Mouse (Mus musculus): ENCODE measurements around the gene Cog8. TPM values are rescaled to one million over a fixed set of nuclear protein-coding genes. Genes with fewer than 3 reads are reported as not detected.

The Cog8 gene
- polyA plus RNA-seq, 1 experiment from 2014 or later = 24.3 TPM

GRCm38 (mm10) chr8:107073706-107074105 lies 17.2 kb upstream of the Cog8 start:
- no peak for ATAC-seq
- DNase-seq (ENCODE audit: low spot score) = no peak
- no peak overlapping the region for H3K4me2 ChIP-seq (replicated peaks; ENCODE audit: low read depth, low read length)
- peaks cover 32% of the 10 kb centered on the region; the same call in 1 of the 2 replicates for H3K36me3 ChIP-seq (ENCODE audit: insufficient read depth, low read length)
- 80% methylated on average over 4 of the region's 4 CpGs for WGBS
- no peaks in the 10 kb centered on the region for H3K9me3 ChIP-seq (ENCODE audit: low read length)
- TF ChIP-seq CTCF (IDR thresholded peaks at IDR 0.05) (no peak), EP300 (IDR thresholded peaks at IDR 0.05) (no peak)
- H3K4me3 ChIP-seq (ENCODE audit: low read depth, low read length) = no peak overlapping the region
- H3K27me3 ChIP-seq (replicated peaks; ENCODE audit: insufficient read depth, low read length) = no peaks in the 10 kb centered on the region
- no peaks in the 10 kb centered on the region for H3K4me1 ChIP-seq (ENCODE audit: insufficient read depth, low read depth, low read length)
- no peak overlapping the region for H3K27ac ChIP-seq (ENCODE audit: low read length)
- no peak overlapping the region for H3K9ac ChIP-seq (replicated peaks; ENCODE audit: low read depth)

GRCm38 (mm10) chr8:107065511-107066496 lies 9.3 kb upstream of the Cog8 start, which contains the start of gene Tmed6:
TSS of gene Tmed6 (minus strand) at chr8:107065644.
- Histone ChIP-seq H3K27me3 (replicated peaks; ENCODE audit: insufficient read depth, low read length) (no peaks in the 10 kb centered on the region), H3K9ac (replicated peaks; ENCODE audit: low read depth) (no peak within 1 kb of the TSS), H3K36me3 (ENCODE audit: insufficient read depth, low read length) (0 out of 2 replicates have a peak, but pooled peaks cover 4% of the 10 kb centered on the region), H3K4me1 (ENCODE audit: insufficient read depth, low read depth, low read length) (no peaks in the 10 kb centered on the region), H3K4me3 (ENCODE audit: low read depth, low read length) (no peak within 1 kb of the TSS), H3K4me2 (replicated peaks; ENCODE audit: low read depth, low read length) (no peak within 1 kb of the TSS), H3K27ac (ENCODE audit: low read length) (no peak within 1 kb of the TSS), H3K9me3 (ENCODE audit: low read length) (no peaks in the 10 kb centered on the region)
- ATAC-seq = peak; percentile 67
- TF ChIP-seq EP300 (IDR thresholded peaks at IDR 0.05) = no peak
- TF ChIP-seq CTCF (IDR thresholded peaks at IDR 0.05) = no peak
- WGBS = 41% methylated on average over 17 of the region's 17 CpGs
- DNase-seq (ENCODE audit: low spot score) = peak; percentile 16

- H3K4me2 ChIP-seq (replicated peaks; ENCODE audit: low read depth, low read length) = no peak overlapping the region
- H3K4me3 ChIP-seq (ENCODE audit: low read depth, low read length) = no peak overlapping the region
- H3K9ac ChIP-seq (replicated peaks; ENCODE audit: low read depth) = no peak overlapping the region
- no peaks in the 10 kb centered on the region for H3K27me3 ChIP-seq (replicated peaks; ENCODE audit: insufficient read depth, low read length)
- H3K9me3 ChIP-seq (ENCODE audit: low read length) = no peaks in the 10 kb centered on the region
- WGBS = 78% methylated on average over 1 of the region's 1 CpGs
- ATAC-seq = no peak
- no peak for TF ChIP-seq EP300 (IDR thresholded peaks at IDR 0.05)
- TF ChIP-seq CTCF (IDR thresholded peaks at IDR 0.05) = no peak
- no peak for DNase-seq (ENCODE audit: low spot score)
- no peak overlapping the region for H3K27ac ChIP-seq (ENCODE audit: low read length)
- peaks cover 9% of the 10 kb centered on the region; the same call in 1 of the 2 replicates for H3K36me3 ChIP-seq (ENCODE audit: insufficient read depth, low read length)
- H3K4me1 ChIP-seq (ENCODE audit: insufficient read depth, low read depth, low read length) = no peaks in the 10 kb centered on the region; the same call in 1 of the 2 replicates
Measured at GRCm38 (mm10) chr8:107062613-107063012, 6.1 kb upstream of the Cog8 start.

GRCm38 (mm10) chr8:107056973-107057369 lies 482 bp upstream of the Cog8 start:
- H3K9ac ChIP-seq (replicated peaks; ENCODE audit: low read depth) = peak overlapping the region; percentile 75
- H3K27me3 ChIP-seq (replicated peaks; ENCODE audit: insufficient read depth, low read length) = no peaks in the 10 kb centered on the region
- ATAC-seq (peak; percentile 45), DNase-seq (ENCODE audit: low spot score) (no peak)
- H3K36me3 ChIP-seq (ENCODE audit: insufficient read depth, low read length) = peaks cover 20% of the 10 kb centered on the region; the same call in 1 of the 2 replicates
- H3K9me3 ChIP-seq (ENCODE audit: low read length) = no peaks in the 10 kb centered on the region
- peak overlapping the region; percentile 89 for H3K4me2 ChIP-seq (replicated peaks; ENCODE audit: low read depth, low read length)
- peaks cover 8% of the 10 kb centered on the region; the same call in 1 of the 2 replicates for H3K4me1 ChIP-seq (ENCODE audit: insufficient read depth, low read depth, low read length)
- H3K4me3 ChIP-seq (ENCODE audit: low read depth, low read length) = peak overlapping the region; percentile 79
- H3K27ac ChIP-seq (ENCODE audit: low read length) = peak overlapping the region; percentile 90; the same call in 1 of the 2 replicates
- 1% methylated on average over 33 of the region's 33 CpGs for WGBS
- TF ChIP-seq EP300 (IDR thresholded peaks at IDR 0.05) = no peak
- TF ChIP-seq CTCF (IDR thresholded peaks at IDR 0.05) = peak; percentile 36; the same call in 1 of the 2 replicates

GRCm38 (mm10) chr8:107052046-107052445 lies 4.4 kb downstream of the Cog8 start:
- Histone ChIP-seq H3K36me3 (ENCODE audit: insufficient read depth, low read length) (0 out of 2 replicates have a peak, but pooled peaks cover 12% of the 10 kb centered on the region), H3K4me1 (ENCODE audit: insufficient read depth, low read depth, low read length) (0 out of 2 replicates have a peak, but pooled peaks cover 3% of the 10 kb centered on the region)
- WGBS = 94% methylated on average over 8 of the region's 8 CpGs

GRCm38 (mm10) chr8:107049480-107049879 lies 7.0 kb downstream of the Cog8 start:
- Histone ChIP-seq H3K9ac (replicated peaks; ENCODE audit: low read depth) (no peak overlapping the region), H3K9me3 (ENCODE audit: low read length) (no peaks in the 10 kb centered on the region), H3K36me3 (ENCODE audit: insufficient read depth, low read length) (peaks cover 26% of the 10 kb centered on the region; the same call in 1 of the 2 replicates), H3K4me2 (replicated peaks; ENCODE audit: low read depth, low read length) (no peak overlapping the region), H3K4me1 (ENCODE audit: insufficient read depth, low read depth, low read length) (no peaks in the 10 kb centered on the region), H3K4me3 (ENCODE audit: low read depth, low read length) (no peak overlapping the region), H3K27me3 (replicated peaks; ENCODE audit: insufficient read depth, low read length) (no peaks in the 10 kb centered on the region), H3K27ac (ENCODE audit: low read length) (no peak overlapping the region)
- 94% methylated on average over 4 of the region's 4 CpGs for WGBS
- TF ChIP-seq CTCF (IDR thresholded peaks at IDR 0.05) (no peak), EP300 (IDR thresholded peaks at IDR 0.05) (no peak)
- ATAC-seq (no peak), DNase-seq (ENCODE audit: low spot score) (no peak)

More at GRCm38 (mm10) chr8:107052046-107052445, 4.4 kb downstream of the Cog8 start:
- ATAC-seq (no peak), DNase-seq (ENCODE audit: low spot score) (no peak)
- TF ChIP-seq CTCF (IDR thresholded peaks at IDR 0.05) (no peak), EP300 (IDR thresholded peaks at IDR 0.05) (no peak)
- no peaks in the 10 kb centered on the region for H3K27me3 ChIP-seq (replicated peaks; ENCODE audit: insufficient read depth, low read length)
- H3K4me2 ChIP-seq (replicated peaks; ENCODE audit: low read depth, low read length) = no peak overlapping the region
- H3K4me3 ChIP-seq (ENCODE audit: low read depth, low read length) = no peak overlapping the region
- no peaks in the 10 kb centered on the region for H3K9me3 ChIP-seq (ENCODE audit: low read length)
- H3K27ac ChIP-seq (ENCODE audit: low read length) = no peak overlapping the region
- H3K9ac ChIP-seq (replicated peaks; ENCODE audit: low read depth) = no peak overlapping the region

Data from lung, postnatal 0 days (tissue).